Mouse (Mus musculus): ENCODE results near the gene Cyp4f14. TPM values are rescaled to one million over a fixed set of nuclear protein-coding genes. Genes with fewer than 3 reads are reported as not detected.

The Cyp4f14 gene
- polyA plus RNA-seq, 1 experiment from 2014 or later, result not detected

DNA sequence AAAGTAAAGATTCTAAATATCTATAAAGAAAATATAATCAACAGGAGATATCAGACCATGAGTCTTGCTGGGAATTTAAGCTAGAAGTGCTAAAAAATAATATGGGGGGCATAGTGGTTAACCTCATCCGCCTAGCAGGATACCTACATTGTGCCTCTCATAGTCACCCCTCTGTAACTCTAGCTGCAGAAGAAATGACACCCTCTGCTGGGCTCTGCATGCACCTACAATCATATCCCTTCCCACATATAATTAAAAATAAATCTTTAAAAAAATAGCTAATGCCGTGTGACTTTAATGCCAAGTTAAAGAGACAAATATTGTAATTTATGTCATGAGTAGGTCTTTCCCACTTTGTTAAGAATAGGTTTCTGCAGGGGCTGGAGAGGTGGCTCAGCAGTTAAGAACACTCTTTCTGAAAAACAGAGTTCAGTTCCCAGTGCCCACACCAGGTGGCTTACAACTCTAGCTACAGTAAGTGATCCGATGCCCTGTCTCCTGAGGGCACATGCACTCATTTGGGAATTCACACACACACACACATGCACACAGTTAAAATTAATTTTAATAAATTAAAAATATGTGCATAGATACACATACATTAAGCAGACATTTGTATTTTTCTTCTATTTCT lies 27.4 kb upstream of the Cyp4f14 start:
- DNase-seq (ENCODE audit: low spot score), result no peak
- Histone ChIP-seq H3K36me3 (ENCODE audit: control insufficient read depth, insufficient read depth, low read length) (no peaks in the 10 kb centered on the region), H3K9ac (ENCODE audit: low read depth, low read length) (no peak overlapping the region), H3K4me2 (ENCODE audit: low read depth, low read length) (no peak overlapping the region), H3K9me3 (ENCODE audit: control insufficient read depth, low read length) (no peaks in the 10 kb centered on the region), H3K27ac (replicated peaks; ENCODE audit: low read depth, low read length) (no peak overlapping the region), H3K27me3 (replicated peaks; ENCODE audit: control insufficient read depth, insufficient read depth, low read length) (no peaks in the 10 kb centered on the region), H3K4me3 (ENCODE audit: low read depth, low read length) (no peak overlapping the region), H3K4me1 (ENCODE audit: control insufficient read depth, insufficient read depth, low read length) (0 out of 2 replicates have a peak, but pooled peaks cover 5% of the 10 kb centered on the region)
- WGBS, result 64% methylated on average over 3 of the region's 3 CpGs
- ATAC-seq (ENCODE audit: low read depth), result no peak

DNA sequence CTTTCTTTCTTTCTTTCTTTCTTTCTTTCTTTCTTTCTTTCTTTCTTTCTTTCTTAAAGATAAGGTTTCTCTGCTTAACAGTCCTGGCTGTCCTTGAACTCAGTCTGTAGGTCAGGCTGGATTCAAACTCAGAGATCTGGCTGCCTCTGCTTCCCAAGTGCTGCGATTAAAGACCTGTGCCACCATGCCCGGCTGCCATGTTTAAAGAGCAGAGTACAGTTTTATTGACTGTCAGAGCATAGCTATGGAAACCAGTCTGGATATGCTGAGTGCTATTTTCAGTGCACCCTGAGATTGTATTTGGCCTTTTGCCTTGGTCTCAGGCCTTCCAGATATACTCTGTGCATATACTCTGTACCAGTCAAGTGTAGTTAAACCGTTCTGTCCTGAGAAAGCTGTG lies 26.5 kb upstream of the Cyp4f14 start:
- Histone ChIP-seq H3K4me2 (ENCODE audit: low read depth, low read length) (no peak overlapping the region), H3K36me3 (ENCODE audit: control insufficient read depth, insufficient read depth, low read length) (no peaks in the 10 kb centered on the region), H3K4me3 (ENCODE audit: low read depth, low read length) (no peak overlapping the region), H3K9ac (ENCODE audit: low read depth, low read length) (no peak overlapping the region), H3K9me3 (ENCODE audit: control insufficient read depth, low read length) (no peaks in the 10 kb centered on the region), H3K27me3 (replicated peaks; ENCODE audit: control insufficient read depth, insufficient read depth, low read length) (no peaks in the 10 kb centered on the region), H3K27ac (replicated peaks; ENCODE audit: low read depth, low read length) (no peak overlapping the region), H3K4me1 (ENCODE audit: control insufficient read depth, insufficient read depth, low read length) (0 out of 2 replicates have a peak, but pooled peaks cover 5% of the 10 kb centered on the region)
- 95% methylated on average over 3 of the region's 3 CpGs for WGBS
- no peak for ATAC-seq (ENCODE audit: low read depth)
- no peak for DNase-seq (ENCODE audit: low spot score)

DNA sequence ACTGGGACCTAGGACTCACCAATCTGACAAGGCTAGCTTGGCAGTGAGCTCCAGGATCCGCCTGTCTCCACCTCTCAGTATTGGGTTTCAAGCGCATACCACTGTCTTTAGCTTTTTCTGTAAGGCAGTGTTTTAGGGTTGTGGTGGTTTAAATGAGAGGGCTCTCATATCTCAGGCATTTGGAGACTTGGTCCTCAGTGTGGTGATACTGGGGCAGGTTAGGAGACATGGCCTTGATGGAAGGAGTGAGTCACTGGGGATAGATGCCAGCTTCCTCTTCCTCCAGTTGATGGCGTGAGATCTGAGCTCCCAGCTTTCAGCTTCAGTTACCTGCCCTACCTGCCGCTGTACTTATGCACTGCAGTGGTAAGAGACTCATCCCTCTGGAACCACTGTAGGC lies 22.7 kb upstream of the Cyp4f14 start:
- no peaks in the 10 kb centered on the region for H3K4me1 ChIP-seq (ENCODE audit: control insufficient read depth, insufficient read depth, low read length)
- ATAC-seq (ENCODE audit: low read depth) (no peak), DNase-seq (ENCODE audit: low spot score) (no peak)
- H3K9ac ChIP-seq (ENCODE audit: low read depth, low read length), result no peak overlapping the region
- H3K9me3 ChIP-seq (ENCODE audit: control insufficient read depth, low read length), result no peaks in the 10 kb centered on the region
- H3K27ac ChIP-seq (replicated peaks; ENCODE audit: low read depth, low read length), result no peak overlapping the region
- no peak overlapping the region for H3K4me2 ChIP-seq (ENCODE audit: low read depth, low read length)
- no peaks in the 10 kb centered on the region for H3K36me3 ChIP-seq (ENCODE audit: control insufficient read depth, insufficient read depth, low read length)
- H3K4me3 ChIP-seq (ENCODE audit: low read depth, low read length), result no peak overlapping the region
- no peaks in the 10 kb centered on the region for H3K27me3 ChIP-seq (replicated peaks; ENCODE audit: control insufficient read depth, insufficient read depth, low read length)
- 74% methylated on average over 4 of the region's 4 CpGs for WGBS

DNA sequence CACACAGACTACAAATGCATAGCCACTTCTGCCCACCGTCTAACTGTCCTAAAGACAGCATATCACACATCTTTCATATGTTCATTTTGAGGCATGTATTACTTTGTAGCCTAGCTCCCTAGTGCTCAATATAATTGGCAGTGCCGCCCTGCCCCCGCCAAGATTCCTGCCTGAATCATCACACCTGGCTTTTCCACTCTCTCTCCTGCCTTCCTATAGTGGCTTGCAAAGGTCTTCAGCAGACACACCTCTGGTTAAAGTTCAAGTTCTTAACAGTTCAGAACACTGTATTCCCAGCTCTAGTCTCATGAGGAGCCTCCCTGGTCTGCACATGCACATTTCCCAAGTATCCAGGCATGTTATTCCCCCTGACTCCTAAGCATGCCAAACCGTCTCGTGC lies 10.7 kb upstream of the Cyp4f14 start:
- Histone ChIP-seq H3K4me1 (ENCODE audit: control insufficient read depth, insufficient read depth, low read length) (no peaks in the 10 kb centered on the region), H3K36me3 (ENCODE audit: control insufficient read depth, insufficient read depth, low read length) (no peaks in the 10 kb centered on the region), H3K4me2 (ENCODE audit: low read depth, low read length) (no peak overlapping the region), H3K4me3 (ENCODE audit: low read depth, low read length) (no peak overlapping the region), H3K27ac (replicated peaks; ENCODE audit: low read depth, low read length) (no peak overlapping the region), H3K27me3 (replicated peaks; ENCODE audit: control insufficient read depth, insufficient read depth, low read length) (no peaks in the 10 kb centered on the region), H3K9ac (ENCODE audit: low read depth, low read length) (no peak overlapping the region), H3K9me3 (ENCODE audit: control insufficient read depth, low read length) (no peaks in the 10 kb centered on the region)
- no peak for ATAC-seq (ENCODE audit: low read depth)
- DNase-seq (ENCODE audit: low spot score), result no peak
- WGBS, result 76% methylated on average over 4 of the region's 5 CpGs

DNA sequence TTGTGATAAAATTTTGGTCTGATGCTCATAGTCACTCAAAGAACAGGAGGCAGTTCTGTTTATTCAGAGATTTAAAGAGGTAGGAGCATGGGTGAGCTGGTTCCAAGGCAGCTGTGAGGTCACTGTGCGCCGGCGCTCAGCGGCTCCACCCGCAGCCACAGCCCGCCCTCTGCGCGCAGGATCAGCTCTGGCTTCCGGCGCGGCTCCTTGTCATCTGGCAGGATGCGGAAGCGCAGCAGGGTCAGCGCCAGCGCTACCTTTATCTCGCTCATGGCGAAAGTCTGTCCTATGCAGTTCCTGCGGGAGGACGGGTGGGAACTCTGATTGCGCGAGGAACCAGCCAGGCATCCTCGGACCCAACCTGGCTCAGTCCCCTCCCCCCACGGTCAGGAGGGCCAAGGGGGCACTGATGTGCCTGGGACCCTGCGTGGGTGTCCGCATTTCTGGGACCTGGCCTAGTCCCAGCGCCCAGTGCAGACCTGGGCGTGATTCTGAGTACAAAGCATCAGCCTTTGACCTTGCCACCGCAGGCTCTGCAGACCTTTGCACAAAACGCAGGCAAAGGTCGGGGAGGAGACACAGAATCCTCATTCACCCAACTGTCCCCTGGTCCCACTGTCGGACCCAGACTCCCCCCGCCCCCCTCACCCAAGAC lies 7.6 kb upstream of the Cyp4f14 start:
- peak overlapping the region; percentile 76 for H3K4me2 ChIP-seq (ENCODE audit: low read depth, low read length)
- no peaks in the 10 kb centered on the region for H3K36me3 ChIP-seq (ENCODE audit: control insufficient read depth, insufficient read depth, low read length)
- peak; percentile 88 for DNase-seq (ENCODE audit: low spot score)
- H3K9me3 ChIP-seq (ENCODE audit: control insufficient read depth, low read length), result peaks cover 11% of the 10 kb centered on the region; the same call in 1 of the 2 replicates
- peak overlapping the region; percentile 45 for H3K4me3 ChIP-seq (ENCODE audit: low read depth, low read length)
- ATAC-seq (ENCODE audit: low read depth), result peak; percentile 98
- WGBS, result 20% methylated on average over 29 of the region's 32 CpGs
- H3K27me3 ChIP-seq (replicated peaks; ENCODE audit: control insufficient read depth, insufficient read depth, low read length), result no peaks in the 10 kb centered on the region
- H3K4me1 ChIP-seq (ENCODE audit: control insufficient read depth, insufficient read depth, low read length), result no peaks in the 10 kb centered on the region
- H3K9ac ChIP-seq (ENCODE audit: low read depth, low read length), result peak overlapping the region; percentile 63
- H3K27ac ChIP-seq (replicated peaks; ENCODE audit: low read depth, low read length), result no peak overlapping the region; the same call in 1 of the 2 replicates

DNA sequence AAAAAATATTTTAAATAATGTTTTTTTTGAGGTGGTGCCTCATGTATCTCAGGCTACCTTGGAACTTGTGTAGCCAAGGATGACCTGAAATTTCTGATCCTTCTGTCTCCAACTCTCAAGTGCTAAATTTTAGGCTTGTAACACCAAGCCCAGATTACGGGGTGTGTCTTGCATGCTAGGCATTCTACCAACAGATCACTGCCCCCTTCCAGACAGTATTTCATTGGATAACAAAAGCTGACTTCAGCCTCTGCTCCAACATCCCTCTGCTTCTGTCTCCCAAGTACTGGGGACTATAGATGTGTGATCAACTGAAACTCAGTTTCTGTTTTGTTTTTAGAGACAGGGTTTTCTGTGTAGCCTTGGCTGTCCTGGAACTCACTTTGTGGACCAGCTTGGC lies 6.5 kb upstream of the Cyp4f14 start:
- Histone ChIP-seq H3K9ac (ENCODE audit: low read depth, low read length) (no peak overlapping the region), H3K27ac (replicated peaks; ENCODE audit: low read depth, low read length) (no peak overlapping the region), H3K4me1 (ENCODE audit: control insufficient read depth, insufficient read depth, low read length) (no peaks in the 10 kb centered on the region), H3K27me3 (replicated peaks; ENCODE audit: control insufficient read depth, insufficient read depth, low read length) (no peaks in the 10 kb centered on the region), H3K36me3 (ENCODE audit: control insufficient read depth, insufficient read depth, low read length) (no peaks in the 10 kb centered on the region), H3K4me3 (ENCODE audit: low read depth, low read length) (no peak overlapping the region), H3K4me2 (ENCODE audit: low read depth, low read length) (no peak overlapping the region), H3K9me3 (ENCODE audit: control insufficient read depth, low read length) (peaks cover 11% of the 10 kb centered on the region; the same call in 1 of the 2 replicates)
- no peak for DNase-seq (ENCODE audit: low spot score)
- ATAC-seq (ENCODE audit: low read depth), result no peak
- 90% methylated on average over 1 of the region's 1 CpGs for whole genome bisulfite sequencing

DNA sequence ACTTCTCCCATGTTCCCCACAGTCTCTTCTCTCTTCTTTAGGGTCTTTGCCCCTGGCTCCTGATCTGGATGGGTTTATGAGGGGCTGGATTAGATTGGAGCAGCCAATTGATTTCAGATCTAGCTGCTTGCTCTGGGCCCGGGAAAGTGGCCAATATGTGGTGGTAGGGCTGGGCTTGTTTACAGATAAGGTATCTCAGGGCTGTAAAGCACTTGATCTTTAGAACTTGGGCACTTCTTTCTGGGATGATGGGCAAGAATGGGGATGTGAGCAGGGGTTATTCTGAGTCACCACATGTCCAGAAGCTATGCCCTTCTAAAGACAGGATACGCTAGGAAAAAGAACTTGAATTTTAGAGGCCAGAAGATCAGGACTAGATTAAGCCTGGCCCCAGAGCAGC lies 2.0 kb upstream of the Cyp4f14 start:
- 71% methylated on average over 2 of the region's 2 CpGs for WGBS

DNA sequence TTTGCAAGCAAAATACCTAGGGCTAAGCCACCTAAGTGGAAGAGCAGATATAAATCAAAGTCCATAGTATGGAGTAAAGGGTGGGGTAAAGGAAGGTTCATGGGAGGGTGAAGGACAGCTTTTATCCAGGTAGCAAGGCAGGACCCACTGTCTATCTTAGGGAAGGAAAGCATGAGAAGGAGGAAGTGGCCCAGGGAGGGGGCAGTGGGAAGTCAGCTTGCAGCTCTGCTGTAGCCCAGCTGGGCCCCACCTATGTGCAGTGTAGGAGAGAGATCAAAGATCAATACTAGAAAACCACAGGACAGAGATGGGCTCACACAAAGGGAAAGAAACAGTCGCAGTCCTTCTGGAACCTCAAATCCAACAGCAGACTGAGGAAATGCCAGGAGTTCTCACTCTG lies 1.1 kb downstream of the Cyp4f14 start:
- Histone ChIP-seq H3K4me2 (ENCODE audit: low read depth, low read length) (no peak overlapping the region), H3K9ac (ENCODE audit: low read depth, low read length) (no peak overlapping the region), H3K4me3 (ENCODE audit: low read depth, low read length) (no peak overlapping the region), H3K4me1 (ENCODE audit: control insufficient read depth, insufficient read depth, low read length) (no peaks in the 10 kb centered on the region), H3K27ac (replicated peaks; ENCODE audit: low read depth, low read length) (no peak overlapping the region), H3K9me3 (ENCODE audit: control insufficient read depth, low read length) (peaks cover 4% of the 10 kb centered on the region; the same call in 1 of the 2 replicates), H3K27me3 (replicated peaks; ENCODE audit: control insufficient read depth, insufficient read depth, low read length) (no peaks in the 10 kb centered on the region), H3K36me3 (ENCODE audit: control insufficient read depth, insufficient read depth, low read length) (no peaks in the 10 kb centered on the region)
- DNase-seq (ENCODE audit: low spot score), result no peak
- WGBS, result 73% methylated on average over 1 of the region's 1 CpGs
- ATAC-seq (ENCODE audit: low read depth), result no peak

More for the DNA sequence above, 2.0 kb upstream of the Cyp4f14 start:
- no peak overlapping the region for H3K4me2 ChIP-seq (ENCODE audit: low read depth, low read length)
- H3K27ac ChIP-seq (replicated peaks; ENCODE audit: low read depth, low read length), result no peak overlapping the region
- H3K36me3 ChIP-seq (ENCODE audit: control insufficient read depth, insufficient read depth, low read length), result no peaks in the 10 kb centered on the region
- H3K27me3 ChIP-seq (replicated peaks; ENCODE audit: control insufficient read depth, insufficient read depth, low read length), result no peaks in the 10 kb centered on the region
- H3K4me3 ChIP-seq (ENCODE audit: low read depth, low read length), result no peak overlapping the region
- ATAC-seq (ENCODE audit: low read depth) (no peak), DNase-seq (ENCODE audit: low spot score) (no peak)
- no peaks in the 10 kb centered on the region for H3K4me1 ChIP-seq (ENCODE audit: control insufficient read depth, insufficient read depth, low read length)
- peaks cover 11% of the 10 kb centered on the region; the same call in 1 of the 2 replicates for H3K9me3 ChIP-seq (ENCODE audit: control insufficient read depth, low read length)
- H3K9ac ChIP-seq (ENCODE audit: low read depth, low read length), result no peak overlapping the region

DNA sequence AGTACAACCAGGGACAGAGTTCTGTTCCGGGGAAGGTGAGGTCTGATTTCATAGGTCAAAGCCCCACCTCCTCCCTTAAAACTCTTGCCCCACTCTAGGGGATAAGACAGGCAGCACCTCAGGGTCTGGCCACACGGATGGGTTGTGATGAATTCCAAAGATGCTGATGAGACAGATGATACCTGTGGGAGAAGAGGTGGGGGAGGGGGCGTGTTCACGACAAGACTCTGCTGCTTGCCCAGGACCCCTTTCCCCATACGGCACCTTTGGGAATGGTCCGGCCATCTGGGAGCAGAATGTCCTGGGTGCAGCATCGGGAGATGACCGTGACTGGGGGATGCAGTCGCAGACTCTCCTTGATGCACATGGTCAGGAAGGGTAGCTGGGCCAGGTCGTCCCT lies 11.0 kb downstream of the Cyp4f14 start:
- H3K9ac ChIP-seq (ENCODE audit: low read depth, low read length), result no peak overlapping the region
- H3K36me3 ChIP-seq (ENCODE audit: control insufficient read depth, insufficient read depth, low read length), result no peaks in the 10 kb centered on the region
- no peaks in the 10 kb centered on the region for H3K27me3 ChIP-seq (replicated peaks; ENCODE audit: control insufficient read depth, insufficient read depth, low read length)
- ATAC-seq (ENCODE audit: low read depth), result no peak
- 79% methylated on average over 10 of the region's 10 CpGs for WGBS
- no peak overlapping the region for H3K4me2 ChIP-seq (ENCODE audit: low read depth, low read length)
- H3K4me1 ChIP-seq (ENCODE audit: control insufficient read depth, insufficient read depth, low read length), result 0 out of 2 replicates have a peak, but pooled peaks cover 2% of the 10 kb centered on the region
- H3K4me3 ChIP-seq (ENCODE audit: low read depth, low read length), result no peak overlapping the region
- no peak for DNase-seq (ENCODE audit: low spot score)
- H3K9me3 ChIP-seq (ENCODE audit: control insufficient read depth, low read length), result no peaks in the 10 kb centered on the region
- no peak overlapping the region for H3K27ac ChIP-seq (replicated peaks; ENCODE audit: low read depth, low read length)
